Mouse (Mus musculus): ENCODE measurements around the gene Hoxc11. TPM values are rescaled to one million over a fixed set of nuclear protein-coding genes. Genes with fewer than 3 reads are reported as not detected.

Gene Hoxc11
- polyA plus RNA-seq (2015; fragmentation: Nextera tagmentation; extraction: Ambion mirVana), result not detected in 2 replicates

DNA sequence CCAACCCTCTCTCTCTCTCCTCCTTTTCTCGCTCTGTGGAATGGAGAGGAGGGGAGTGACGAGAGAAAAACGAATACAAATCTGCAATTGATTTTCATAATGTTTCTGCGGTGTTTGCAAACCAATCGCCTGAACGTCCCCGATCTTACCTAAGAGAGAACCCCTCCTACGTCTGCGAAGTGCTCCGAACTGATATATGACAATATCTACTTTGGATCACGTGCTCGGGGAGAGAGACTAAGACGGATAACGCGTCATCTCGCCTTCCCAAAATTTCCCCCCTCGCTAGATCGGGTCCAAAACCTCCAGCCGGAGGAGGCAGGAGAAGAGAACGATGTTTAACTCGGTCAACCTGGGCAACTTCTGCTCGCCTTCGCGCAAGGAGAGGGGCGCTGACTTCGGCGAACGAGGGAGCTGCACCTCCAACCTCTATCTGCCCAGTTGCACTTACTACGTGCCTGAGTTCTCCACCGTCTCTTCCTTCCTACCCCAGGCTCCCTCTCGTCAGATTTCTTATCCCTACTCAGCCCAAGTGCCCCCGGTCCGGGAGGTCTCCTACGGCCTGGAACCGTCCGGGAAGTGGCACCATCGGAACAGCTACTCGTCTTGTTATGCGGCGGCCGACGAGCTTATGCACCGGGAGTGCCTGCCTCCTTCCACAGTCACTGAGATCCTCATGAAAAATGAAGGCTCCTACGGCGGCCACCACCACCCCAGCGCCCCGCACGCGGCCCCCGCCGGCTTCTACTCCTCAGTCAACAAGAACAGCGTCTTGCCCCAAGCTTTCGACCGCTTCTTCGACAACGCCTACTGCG, at the start of gene Hoxc11:
Hoxc11 (plus strand) TSS at position 236 of the 815 bp plus-strand sequence.
- H3K9me3 ChIP-seq (ENCODE audit: control insufficient read depth, low read length), result no peaks in the 10 kb centered on the region
- H3K9ac ChIP-seq (ENCODE audit: low read depth, low read length), result no peak within 1 kb of the TSS
- no peaks in the 10 kb centered on the region for H3K36me3 ChIP-seq (ENCODE audit: control insufficient read depth, insufficient read depth, low read length)
- ATAC-seq, result no peak
- H3K4me1 ChIP-seq (ENCODE audit: control insufficient read depth, insufficient read depth, low read depth, low read length), result no peaks in the 10 kb centered on the region; the same call in 1 of the 2 replicates
- no peak within 1 kb of the TSS for H3K4me2 ChIP-seq (ENCODE audit: low read length)
- no peak within 1 kb of the TSS for H3K27ac ChIP-seq (ENCODE audit: low read depth, low read length)
- peaks cover 77% of the 10 kb centered on the region for H3K27me3 ChIP-seq (replicated peaks; ENCODE audit: control insufficient read depth, insufficient read depth, low read length)
- under 1% methylated on average over 57 of the region's 57 CpGs for WGBS
- H3K4me3 ChIP-seq (ENCODE audit: low read length), result no peak within 1 kb of the TSS

DNA sequence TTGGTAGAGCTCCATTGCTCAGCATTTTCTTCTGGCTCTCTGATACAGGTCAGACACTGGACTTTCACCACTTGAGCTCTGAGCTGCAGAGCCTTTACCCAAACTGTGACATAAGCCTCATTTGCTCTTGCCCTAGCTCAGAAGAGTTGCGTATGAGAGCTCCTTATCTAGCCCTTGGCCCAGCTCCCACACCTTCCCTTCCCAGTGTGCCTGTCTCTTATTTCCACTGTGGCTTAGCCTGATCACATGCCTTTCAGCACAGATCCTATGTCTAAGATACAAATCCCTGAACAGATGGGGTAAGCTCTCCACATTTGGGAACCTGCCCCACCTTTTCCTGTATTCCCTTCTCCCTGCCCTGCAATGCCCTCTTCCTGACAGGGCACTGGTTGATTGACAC, 49.3 kb upstream of the Hoxc11 start:
- WGBS, result 58% methylated on average over 1 of the region's 1 CpGs
- ATAC-seq, result no peak
- Histone ChIP-seq H3K27ac (ENCODE audit: low read depth, low read length) (no peak overlapping the region), H3K4me3 (ENCODE audit: low read length) (no peak overlapping the region), H3K9ac (ENCODE audit: low read depth, low read length) (no peak overlapping the region), H3K36me3 (ENCODE audit: control insufficient read depth, insufficient read depth, low read length) (no peaks in the 10 kb centered on the region), H3K27me3 (replicated peaks; ENCODE audit: control insufficient read depth, insufficient read depth, low read length) (peaks cover 65% of the 10 kb centered on the region), H3K4me1 (ENCODE audit: control insufficient read depth, insufficient read depth, low read depth, low read length) (no peaks in the 10 kb centered on the region), H3K4me2 (ENCODE audit: low read length) (no peak overlapping the region), H3K9me3 (ENCODE audit: control insufficient read depth, low read length) (no peaks in the 10 kb centered on the region)

- Histone ChIP-seq H3K4me2 (ENCODE audit: low read length) (no peak overlapping the region), H3K9ac (ENCODE audit: low read depth, low read length) (no peak overlapping the region), H3K4me3 (ENCODE audit: low read length) (no peak overlapping the region), H3K27me3 (replicated peaks; ENCODE audit: control insufficient read depth, insufficient read depth, low read length) (peaks cover 78% of the 10 kb centered on the region), H3K36me3 (ENCODE audit: control insufficient read depth, insufficient read depth, low read length) (no peaks in the 10 kb centered on the region), H3K9me3 (ENCODE audit: control insufficient read depth, low read length) (no peaks in the 10 kb centered on the region), H3K27ac (ENCODE audit: low read depth, low read length) (no peak overlapping the region), H3K4me1 (ENCODE audit: control insufficient read depth, insufficient read depth, low read depth, low read length) (no peaks in the 10 kb centered on the region)
- 1% methylated on average over 4 of the region's 4 CpGs for WGBS
- no peak for ATAC-seq
Observed at GRCm38 (mm10) chr15:102909536-102909935, 44.7 kb upstream of the Hoxc11 start.

- H3K4me1 ChIP-seq (ENCODE audit: control insufficient read depth, insufficient read depth, low read depth, low read length), result no peaks in the 10 kb centered on the region
- H3K9ac ChIP-seq (ENCODE audit: low read depth, low read length), result no peak overlapping the region
- no peaks in the 10 kb centered on the region for H3K9me3 ChIP-seq (ENCODE audit: control insufficient read depth, low read length)
- H3K27ac ChIP-seq (ENCODE audit: low read depth, low read length), result no peak overlapping the region
- H3K4me2 ChIP-seq (ENCODE audit: low read length), result no peak overlapping the region
- WGBS, result 0% methylated on average over 18 of the region's 18 CpGs
- ATAC-seq, result no peak
- no peaks in the 10 kb centered on the region for H3K36me3 ChIP-seq (ENCODE audit: control insufficient read depth, insufficient read depth, low read length)
- no peak overlapping the region for H3K4me3 ChIP-seq (ENCODE audit: low read length)
- peaks cover 78% of the 10 kb centered on the region for H3K27me3 ChIP-seq (replicated peaks; ENCODE audit: control insufficient read depth, insufficient read depth, low read length)
Observed at GRCm38 (mm10) chr15:102910038-102910437, 44.2 kb upstream of the Hoxc11 start.

DNA sequence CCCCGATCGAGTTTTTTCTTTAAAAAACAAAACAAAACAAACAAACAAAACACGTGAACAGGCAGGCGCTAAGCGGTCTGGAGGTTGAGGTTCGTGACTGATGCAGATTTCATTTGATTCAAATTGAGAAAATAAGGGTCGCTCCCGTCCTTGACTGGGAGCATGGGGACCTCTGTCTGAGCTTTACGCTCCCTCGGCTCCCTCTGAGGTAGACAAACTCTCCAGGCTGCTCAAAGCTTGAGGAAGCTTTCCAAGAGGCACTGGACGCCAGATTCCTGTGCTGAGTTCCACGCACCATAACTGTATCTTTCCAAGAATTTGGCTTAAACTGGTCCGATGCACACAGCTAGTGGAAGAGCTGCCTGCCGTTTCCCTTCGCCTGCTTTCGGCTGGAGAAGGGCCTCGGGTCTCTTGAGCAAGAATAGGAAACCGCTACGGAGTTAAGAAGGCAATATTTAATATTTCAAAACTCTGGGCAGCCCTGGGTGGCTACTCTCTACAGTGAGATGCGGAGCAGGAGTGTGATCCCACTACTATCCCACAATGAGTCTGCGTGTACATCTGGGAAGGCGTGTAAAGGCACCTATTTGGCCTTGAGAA, 43.6 kb upstream of the Hoxc11 start:
- Histone ChIP-seq H3K36me3 (ENCODE audit: control insufficient read depth, insufficient read depth, low read length) (no peaks in the 10 kb centered on the region), H3K9ac (ENCODE audit: low read depth, low read length) (no peak overlapping the region), H3K4me3 (ENCODE audit: low read length) (no peak overlapping the region), H3K27me3 (replicated peaks; ENCODE audit: control insufficient read depth, insufficient read depth, low read length) (peaks cover 77% of the 10 kb centered on the region), H3K4me1 (ENCODE audit: control insufficient read depth, insufficient read depth, low read depth, low read length) (no peaks in the 10 kb centered on the region), H3K4me2 (ENCODE audit: low read length) (no peak overlapping the region), H3K9me3 (ENCODE audit: control insufficient read depth, low read length) (no peaks in the 10 kb centered on the region), H3K27ac (ENCODE audit: low read depth, low read length) (no peak overlapping the region)
- no peak for ATAC-seq
- under 1% methylated on average over 22 of the region's 22 CpGs for WGBS

GRCm38 (mm10) chr15:102913038-102913585, 41.1 kb upstream of the Hoxc11 start:
- WGBS, result under 1% methylated on average over 19 of the region's 19 CpGs

DNA sequence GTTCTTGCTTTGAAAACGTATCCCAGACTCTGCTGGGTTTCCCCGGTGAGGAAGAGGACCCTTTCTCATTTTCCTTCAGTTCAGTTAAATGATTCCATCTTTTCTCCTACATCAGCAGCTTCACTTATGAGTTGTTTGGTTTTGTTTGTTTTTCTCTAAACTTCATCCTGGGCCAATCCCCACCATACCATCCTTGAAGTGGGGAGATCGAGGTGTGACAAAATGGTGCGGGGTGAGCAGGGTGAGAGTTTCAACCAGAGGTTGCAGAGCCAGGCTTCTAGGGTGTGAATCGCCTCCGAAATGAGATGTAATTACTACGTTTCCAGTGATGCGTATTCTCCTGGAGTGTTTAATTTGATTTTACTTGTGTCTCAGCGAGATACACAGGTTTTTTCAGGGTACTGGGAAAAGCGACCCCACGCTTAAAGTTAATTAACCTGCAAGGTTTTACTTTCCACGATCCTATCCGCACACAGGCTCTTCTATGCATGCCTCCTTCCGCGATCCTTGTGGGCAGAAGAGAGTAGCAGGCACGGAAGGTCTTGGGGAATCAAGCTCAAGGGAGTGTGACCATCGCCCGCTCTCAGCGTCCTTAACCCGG, 36.2 kb upstream of the Hoxc11 start:
- peaks cover 81% of the 10 kb centered on the region for H3K27me3 ChIP-seq (replicated peaks; ENCODE audit: control insufficient read depth, insufficient read depth, low read length)
- no peak overlapping the region for H3K4me2 ChIP-seq (ENCODE audit: low read length)
- no peaks in the 10 kb centered on the region for H3K9me3 ChIP-seq (ENCODE audit: control insufficient read depth, low read length)
- no peak overlapping the region for H3K9ac ChIP-seq (ENCODE audit: low read depth, low read length)
- 2% methylated on average over 20 of the region's 20 CpGs for WGBS
- ATAC-seq, result no peak
- no peaks in the 10 kb centered on the region for H3K36me3 ChIP-seq (ENCODE audit: control insufficient read depth, insufficient read depth, low read length)
- no peak overlapping the region for H3K27ac ChIP-seq (ENCODE audit: low read depth, low read length)
- peaks cover 2% of the 10 kb centered on the region; the same call in 1 of the 2 replicates for H3K4me1 ChIP-seq (ENCODE audit: control insufficient read depth, insufficient read depth, low read depth, low read length)
- no peak overlapping the region for H3K4me3 ChIP-seq (ENCODE audit: low read length)

More at GRCm38 (mm10) chr15:102913038-102913585, 41.1 kb upstream of the Hoxc11 start:
- Histone ChIP-seq H3K36me3 (ENCODE audit: control insufficient read depth, insufficient read depth, low read length) (no peaks in the 10 kb centered on the region), H3K4me3 (ENCODE audit: low read length) (no peak overlapping the region), H3K27ac (ENCODE audit: low read depth, low read length) (no peak overlapping the region), H3K27me3 (replicated peaks; ENCODE audit: control insufficient read depth, insufficient read depth, low read length) (peaks cover 84% of the 10 kb centered on the region), H3K4me1 (ENCODE audit: control insufficient read depth, insufficient read depth, low read depth, low read length) (no peaks in the 10 kb centered on the region), H3K9me3 (ENCODE audit: control insufficient read depth, low read length) (no peaks in the 10 kb centered on the region), H3K4me2 (ENCODE audit: low read length) (no peak overlapping the region), H3K9ac (ENCODE audit: low read depth, low read length) (no peak overlapping the region)
- ATAC-seq, result no peak

GRCm38 (mm10) chr15:102918611-102919265, 35.5 kb upstream of the Hoxc11 start:
- H3K4me3 ChIP-seq (ENCODE audit: low read length), result no peak overlapping the region
- ATAC-seq, result no peak
- no peak overlapping the region for H3K27ac ChIP-seq (ENCODE audit: low read depth, low read length)
- no peaks in the 10 kb centered on the region for H3K36me3 ChIP-seq (ENCODE audit: control insufficient read depth, insufficient read depth, low read length)
- no peaks in the 10 kb centered on the region for H3K9me3 ChIP-seq (ENCODE audit: control insufficient read depth, low read length)
- H3K4me1 ChIP-seq (ENCODE audit: control insufficient read depth, insufficient read depth, low read depth, low read length), result peaks cover 2% of the 10 kb centered on the region; the same call in 1 of the 2 replicates
- H3K4me2 ChIP-seq (ENCODE audit: low read length), result no peak overlapping the region
- H3K9ac ChIP-seq (ENCODE audit: low read depth, low read length), result no peak overlapping the region
- H3K27me3 ChIP-seq (replicated peaks; ENCODE audit: control insufficient read depth, insufficient read depth, low read length), result peaks cover 83% of the 10 kb centered on the region
- WGBS, result 4% methylated on average over 7 of the region's 7 CpGs
